29 mouse cellular contexts compared by ENCODE assay signal in genomic region chr11:36512468-36512867, GRCm38 (mm10).
A peak's percentile ranks its signal among the peaks of the same experiment; 100 is the strongest.
DNase-seq lines count a peak whose midpoint lies in the region; ATAC-seq and TF ChIP-seq lines count a peak whose summit lies in the region.
"Had no signal": no experiment of that assay in that cellular context is flagged by ENCODE, and none has a peak within 500 bp of the region (broad histone marks: within the 10 kb centered on the region; RNA-seq: fewer than 3 reads in every experiment).

No protein-coding gene starts in this region.

- ATAC-seq in hindbrain, embryonic 16.5 days: peak; percentile 15; the same call in 1 of the 2 replicates
- ATAC-seq in hindbrain, embryonic 14.5 days (ENCODE audit: low FRiP score): no peak
- ATAC-seq in midbrain, embryonic 14.5 days (ENCODE audit: low FRiP score, low TSS enrichment): no peak
- ATAC-seq in midbrain, embryonic 13.5 days: no peak
- peak; percentile 68 for ATAC-seq in midbrain, embryonic 15.5 days (replicated peaks)
- 0 out of 2 replicates have a peak, but pooled peaks have one; percentile 20 for ATAC-seq in midbrain, postnatal 0 days (ENCODE audit: low FRiP score)
- ATAC-seq: forebrain, embryonic 15.5 days; hindbrain, postnatal 0 days had no signal

- no peak overlapping the region for H3K4me2 ChIP-seq in hindbrain, embryonic 16.5 days (ENCODE audit: low read length)
- no peak overlapping the region for H3K4me2 ChIP-seq in hindbrain, embryonic 14.5 days (replicated peaks)
- H3K4me2 ChIP-seq in midbrain, embryonic 14.5 days (ENCODE audit: low read length): no peak overlapping the region
- no peak overlapping the region for H3K4me2 ChIP-seq in midbrain, embryonic 13.5 days (replicated peaks)
- H3K4me2 ChIP-seq in midbrain, embryonic 15.5 days: no peak overlapping the region
- H3K4me2 ChIP-seq in midbrain, postnatal 0 days (ENCODE audit: low read depth, low read length, poor library complexity, severe bottlenecking): no peak overlapping the region
- H3K4me2 ChIP-seq: embryonic facial prominence, embryonic 13.5 days; forebrain, embryonic 12.5 days; forebrain, embryonic 15.5 days; heart, embryonic 12.5 days; heart, embryonic 15.5 days had no signal

- H3K27ac ChIP-seq in hindbrain, embryonic 16.5 days (ENCODE audit: low read depth, low read length): no peak overlapping the region
- no peak overlapping the region for H3K27ac ChIP-seq in hindbrain, embryonic 14.5 days
- H3K27ac ChIP-seq in midbrain, embryonic 14.5 days (replicated peaks; ENCODE audit: low read depth, low read length): peak overlapping the region; percentile 9; the same call in 1 of the 2 replicates
- H3K27ac ChIP-seq in midbrain, embryonic 13.5 days: no peak overlapping the region
- H3K27ac ChIP-seq in midbrain, embryonic 15.5 days: no peak overlapping the region
- H3K27ac ChIP-seq in midbrain, postnatal 0 days (ENCODE audit: low read depth, low read length): no peak overlapping the region
- H3K27ac ChIP-seq: embryonic facial prominence, embryonic 10.5 days; embryonic facial prominence, embryonic 13.5 days; forebrain, embryonic 12.5 days; forebrain, embryonic 15.5 days; heart, embryonic 15.5 days; hindbrain, embryonic 10.5 days; hindbrain, postnatal 0 days had no signal

- 38% methylated on average over 7 of the region's 7 CpGs for WGBS in hindbrain, embryonic 16.5 days
- 42% methylated on average over 7 of the region's 7 CpGs for WGBS in hindbrain, embryonic 14.5 days
- WGBS in midbrain, embryonic 14.5 days: 36% methylated on average over 7 of the region's 7 CpGs
- WGBS in midbrain, embryonic 13.5 days: 43% methylated on average over 7 of the region's 7 CpGs
- 29% methylated on average over 7 of the region's 7 CpGs for WGBS in midbrain, embryonic 15.5 days
- 31% methylated on average over 7 of the region's 7 CpGs for WGBS in midbrain, postnatal 0 days

- H3K9ac ChIP-seq in hindbrain, embryonic 16.5 days (ENCODE audit: low read depth, low read length): no peak overlapping the region
- no peak overlapping the region for H3K9ac ChIP-seq in hindbrain, embryonic 14.5 days
- H3K9ac ChIP-seq in midbrain, embryonic 14.5 days (replicated peaks; ENCODE audit: low read length): no peak overlapping the region
- H3K9ac ChIP-seq in midbrain, embryonic 13.5 days (replicated peaks): no peak overlapping the region
- no peak overlapping the region for H3K9ac ChIP-seq in midbrain, embryonic 15.5 days
- H3K9ac ChIP-seq in midbrain, postnatal 0 days (replicated peaks; ENCODE audit: low read length, poor library complexity, severe bottlenecking): no peak overlapping the region
- H3K9ac ChIP-seq: embryonic facial prominence, embryonic 13.5 days; forebrain, embryonic 12.5 days; forebrain, embryonic 15.5 days; heart, embryonic 12.5 days; heart, embryonic 15.5 days had no signal

- H3K9me3 ChIP-seq in hindbrain, embryonic 16.5 days (ENCODE audit: control insufficient read depth, low read length): peaks cover 3% of the 10 kb centered on the region; the same call in 1 of the 2 replicates
- H3K9me3 ChIP-seq in hindbrain, embryonic 14.5 days (ENCODE audit: control insufficient read depth, low read length): 0 out of 2 replicates have a peak, but pooled peaks cover 4% of the 10 kb centered on the region
- H3K9me3 ChIP-seq in midbrain, embryonic 14.5 days (ENCODE audit: control insufficient read depth, low read length): no peaks in the 10 kb centered on the region
- no peaks in the 10 kb centered on the region for H3K9me3 ChIP-seq in midbrain, embryonic 13.5 days
- H3K9me3 ChIP-seq in midbrain, embryonic 15.5 days: no peaks in the 10 kb centered on the region
- H3K9me3 ChIP-seq in midbrain, postnatal 0 days (ENCODE audit: low read length): no peaks in the 10 kb centered on the region
- H3K9me3 ChIP-seq: embryonic facial prominence, embryonic 13.5 days; forebrain, embryonic 15.5 days; heart, embryonic 15.5 days had no signal

- peaks cover 6% of the 10 kb centered on the region for H3K4me1 ChIP-seq in hindbrain, embryonic 16.5 days (ENCODE audit: control insufficient read depth, insufficient read depth, low read depth, low read length)
- H3K4me1 ChIP-seq in hindbrain, embryonic 14.5 days (replicated peaks; ENCODE audit: control insufficient read depth, insufficient read depth, low read length): peaks cover 27% of the 10 kb centered on the region
- 0 out of 2 replicates have a peak, but pooled peaks cover 10% of the 10 kb centered on the region for H3K4me1 ChIP-seq in midbrain, embryonic 14.5 days (ENCODE audit: control insufficient read depth, insufficient read depth, low read length)
- peaks cover 37% of the 10 kb centered on the region for H3K4me1 ChIP-seq in midbrain, embryonic 13.5 days (replicated peaks)
- peaks cover 21% of the 10 kb centered on the region for H3K4me1 ChIP-seq in midbrain, embryonic 15.5 days
- H3K4me1 ChIP-seq in midbrain, postnatal 0 days (ENCODE audit: insufficient read depth, low read length): peaks cover 7% of the 10 kb centered on the region
- H3K4me1 ChIP-seq: heart, embryonic 12.5 days; heart, embryonic 15.5 days had no signal

- no peak for TF ChIP-seq CTCF in midbrain, postnatal 0 days (IDR thresholded peaks at IDR 0.05)

- no peak overlapping the region for H3K4me3 ChIP-seq in hindbrain, embryonic 16.5 days (ENCODE audit: low read length)
- no peak overlapping the region for H3K4me3 ChIP-seq in hindbrain, embryonic 14.5 days (replicated peaks; ENCODE audit: low read length)
- H3K4me3 ChIP-seq in midbrain, embryonic 14.5 days (replicated peaks; ENCODE audit: low read depth, low read length): no peak overlapping the region
- H3K4me3 ChIP-seq in midbrain, embryonic 13.5 days (replicated peaks): no peak overlapping the region
- no peak overlapping the region for H3K4me3 ChIP-seq in midbrain, embryonic 15.5 days
- no peak overlapping the region for H3K4me3 ChIP-seq in midbrain, postnatal 0 days (ENCODE audit: low read depth, low read length)
- H3K4me3 ChIP-seq: embryonic facial prominence, embryonic 10.5 days; embryonic facial prominence, embryonic 13.5 days; erythroblast, embryonic 14.5 days; forebrain, embryonic 12.5 days; forebrain, embryonic 15.5 days; heart, embryonic 12.5 days; heart, embryonic 15.5 days; hindbrain, embryonic 10.5 days had no signal

- H3K36me3 ChIP-seq in hindbrain, embryonic 16.5 days (ENCODE audit: control insufficient read depth, insufficient read depth, low read length): no peaks in the 10 kb centered on the region
- H3K36me3 ChIP-seq in hindbrain, embryonic 14.5 days (replicated peaks; ENCODE audit: control insufficient read depth, insufficient read depth): no peaks in the 10 kb centered on the region
- 0 out of 2 replicates have a peak, but pooled peaks cover 4% of the 10 kb centered on the region for H3K36me3 ChIP-seq in midbrain, embryonic 14.5 days (ENCODE audit: control insufficient read depth, insufficient read depth, low read length)
- H3K36me3 ChIP-seq in midbrain, embryonic 13.5 days: peaks cover 10% of the 10 kb centered on the region
- H3K36me3 ChIP-seq in midbrain, embryonic 15.5 days (replicated peaks): no peaks in the 10 kb centered on the region
- no peaks in the 10 kb centered on the region for H3K36me3 ChIP-seq in midbrain, postnatal 0 days (ENCODE audit: insufficient read depth, low read length)
- H3K36me3 ChIP-seq: embryonic facial prominence, embryonic 10.5 days; embryonic facial prominence, embryonic 13.5 days; forebrain, embryonic 12.5 days; forebrain, embryonic 15.5 days; G1E; heart, embryonic 12.5 days; heart, embryonic 15.5 days had no signal

- no peaks in the 10 kb centered on the region for H3K27me3 ChIP-seq in hindbrain, embryonic 16.5 days (replicated peaks; ENCODE audit: control insufficient read depth, insufficient read depth, low read length)
- H3K27me3 ChIP-seq in hindbrain, embryonic 14.5 days (ENCODE audit: control insufficient read depth, insufficient read depth, low read length): no peaks in the 10 kb centered on the region
- H3K27me3 ChIP-seq in midbrain, embryonic 14.5 days (ENCODE audit: control insufficient read depth, insufficient read depth, low read length): no peaks in the 10 kb centered on the region
- H3K27me3 ChIP-seq in midbrain, embryonic 13.5 days: no peaks in the 10 kb centered on the region
- H3K27me3 ChIP-seq in midbrain, embryonic 15.5 days (replicated peaks): no peaks in the 10 kb centered on the region
- no peaks in the 10 kb centered on the region for H3K27me3 ChIP-seq in midbrain, postnatal 0 days (ENCODE audit: insufficient read depth, low read length)
- H3K27me3 ChIP-seq: CH12.LX; embryonic facial prominence, embryonic 13.5 days; forebrain, embryonic 12.5 days; forebrain, embryonic 15.5 days; heart, embryonic 12.5 days; heart, embryonic 15.5 days had no signal

- no peak for DNase-seq in hindbrain, embryonic 14.5 days (ENCODE audit: low spot score)
- DNase-seq in midbrain, embryonic 14.5 days: peak; percentile 49
- DNase-seq in midbrain, postnatal 0 days (ENCODE audit: low spot score): no peak
- DNase-seq in ovary, postnatal 10 days (ENCODE audit: low spot score): no peak
- DNase-seq: adrenal gland, adult 8-10 months; adrenal gland, postnatal 25 days; B cell, adult 2 months; cerebellum, adult 11-12 months; cerebellum, adult 8-10 months; cerebellum, postnatal 36 days; embryo, embryonic 11 days; gastrocnemius, postnatal 25 days; heart, adult 18-20 months; heart, postnatal 10 days; heart, postnatal 36 days had no signal

Comparison
In these comparisons a context has a peak if more than half of its experiments do, and no peak if none do; other contexts are left out.
1. ATAC-seq: peak in hindbrain, embryonic 16.5 days (single experiment), midbrain, embryonic 15.5 days (single experiment) and midbrain, postnatal 0 days (single experiment); none in hindbrain, embryonic 14.5 days (single experiment), midbrain, embryonic 14.5 days (single experiment) and midbrain, embryonic 13.5 days (single experiment).